Mouse (Mus musculus) ES-E14 (cell line): ENCODE measurements around the gene Foxp1.

Experiments
- CHD2 ChIP-seq: IDR thresholded peaks from 2 replicates; pipeline ENCODE4 v1.6.1; 2014; ENCODE audit warnings: mild to moderate bottlenecking, low read depth, low read length, inconsistent platforms
- ZC3H11A ChIP-seq: IDR thresholded peaks from 2 replicates; pipeline ENCODE4 v1.6.1; 2012; ENCODE audit warnings: low read depth, mild to moderate bottlenecking, inconsistent platforms, low read length, borderline replicate concordance
- ZNF384 ChIP-seq: IDR thresholded peaks from 2 replicates; pipeline ENCODE4 v1.6.1; 2012; ENCODE audit warnings: low read depth, low read length, inconsistent platforms

DNA sequence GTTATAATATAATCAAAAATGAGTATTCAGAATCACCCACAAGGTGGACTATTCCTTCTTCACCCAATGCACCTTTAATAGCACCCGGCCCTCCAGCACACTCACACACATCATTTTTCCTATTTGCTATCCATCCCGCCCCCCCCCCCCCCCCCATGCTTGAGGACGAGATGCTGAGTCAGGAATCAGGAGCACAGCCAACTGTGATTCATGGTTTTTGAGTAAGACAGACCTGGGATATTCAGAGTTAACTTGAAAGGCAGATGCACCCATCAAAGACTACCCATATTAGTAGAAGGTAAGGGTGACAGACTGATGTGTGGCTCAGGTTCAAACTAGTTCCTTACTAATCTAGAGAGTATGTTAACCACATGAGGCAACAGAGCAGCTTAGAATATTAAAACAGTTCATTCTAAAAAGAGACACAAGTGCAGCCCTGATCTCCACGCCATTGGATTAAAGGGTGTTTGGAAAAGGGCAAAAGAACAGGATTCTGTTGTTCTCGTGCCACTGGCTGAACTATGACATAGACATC lies 273.0 kb downstream of the Foxp1 start:
- TF ChIP-seq CHD2 (no peak), ZNF384 (no peak), ZC3H11A (no peak)
